Mouse (Mus musculus) CH12F3 (cell line): ENCODE data around the gene Ccdc78.
"Not testable (repeated sequence)": the region's sequence is repeated elsewhere in the genome, so short reads cannot be mapped to it uniquely, and the experiment has no call there.

ENCODE experiments used
- in situ Hi-C: fragments of 300-500 bp; cut with MboI; formaldehyde crosslinking; loops from 2 replicates; pipeline ENCODE4 v1.14.3; 2020; ENCODE audit warnings: low sequenced_read_pairs

Ccdc78 gene

DNA sequence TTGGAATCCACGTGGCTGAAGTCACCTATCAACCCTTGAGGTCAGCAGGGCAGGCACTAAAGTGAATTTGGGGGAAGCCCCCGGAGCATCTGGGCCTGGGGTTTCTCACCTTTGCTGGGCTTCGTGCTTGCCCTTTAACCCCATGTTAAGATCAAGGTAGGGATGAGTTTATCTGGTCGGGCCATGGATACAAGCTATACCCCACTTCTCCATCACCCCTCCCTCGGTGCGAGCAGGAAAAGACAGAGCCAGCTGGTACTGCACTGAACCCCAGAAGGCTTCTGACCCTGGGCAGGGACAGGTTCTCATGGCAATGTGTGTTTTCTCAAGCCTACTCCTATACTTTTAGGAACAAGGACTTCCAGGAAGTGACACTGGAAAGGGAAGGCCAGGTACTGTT lies 5.0 kb upstream of the Ccdc78 start:
- in situ Hi-C loops, result no loop called here

DNA sequence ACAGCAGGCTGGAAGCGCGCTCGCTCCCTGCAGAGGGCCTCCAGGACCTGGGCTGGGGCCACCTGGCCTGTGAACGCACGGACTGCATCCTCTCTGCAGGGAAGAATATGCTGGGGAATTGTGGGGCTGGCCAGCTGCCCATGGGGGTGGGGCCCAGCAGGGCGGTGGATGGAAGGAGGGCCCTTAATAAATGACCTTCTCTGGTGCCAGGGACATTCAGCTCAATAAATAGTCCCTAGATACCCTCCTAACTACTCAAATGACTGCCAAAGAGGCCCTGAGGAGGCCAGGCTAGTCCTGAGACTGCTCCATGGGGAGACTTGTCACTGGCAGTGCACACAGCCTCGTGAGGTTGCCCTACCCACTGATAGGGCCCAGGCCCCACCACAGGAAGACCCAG lies 3.3 kb upstream of the Ccdc78 start:
- in situ Hi-C loops, result no loop called here

DNA sequence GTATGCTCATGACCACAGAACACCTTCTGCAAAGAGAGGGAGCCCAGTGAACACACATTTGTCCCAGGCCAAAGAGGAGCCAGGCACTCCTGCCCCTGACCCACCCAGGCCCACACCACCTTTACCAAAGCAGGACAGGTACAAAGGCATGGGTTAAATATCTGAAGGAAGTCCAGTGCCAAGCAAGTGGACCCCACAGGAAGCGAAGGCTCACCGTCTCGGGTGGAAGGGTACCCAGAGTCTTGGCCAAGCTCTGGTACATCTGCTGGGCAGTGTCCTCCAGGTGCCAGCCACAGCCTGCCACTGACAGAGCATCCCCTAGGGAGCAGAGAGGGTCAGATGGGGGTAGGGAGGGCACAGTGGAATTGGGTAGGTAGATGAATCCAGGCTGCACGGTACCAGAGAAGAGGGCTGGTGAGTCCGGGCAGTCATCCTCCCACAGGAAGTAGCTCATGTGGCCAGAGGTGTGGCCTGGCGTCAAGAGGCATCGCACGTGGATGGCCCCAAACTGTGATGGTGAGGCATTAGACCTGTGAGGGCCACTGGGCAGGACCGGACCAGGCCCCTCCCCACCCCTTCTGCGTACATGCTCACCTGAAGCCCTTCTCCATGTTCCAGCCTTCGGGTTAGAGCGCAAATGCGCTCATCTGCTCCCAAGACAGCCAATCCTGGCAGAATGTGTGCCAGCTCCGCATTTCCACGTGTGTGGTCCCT lies 2.4 kb upstream of the Ccdc78 start:
- in situ Hi-C loops, result no loop called here

DNA sequence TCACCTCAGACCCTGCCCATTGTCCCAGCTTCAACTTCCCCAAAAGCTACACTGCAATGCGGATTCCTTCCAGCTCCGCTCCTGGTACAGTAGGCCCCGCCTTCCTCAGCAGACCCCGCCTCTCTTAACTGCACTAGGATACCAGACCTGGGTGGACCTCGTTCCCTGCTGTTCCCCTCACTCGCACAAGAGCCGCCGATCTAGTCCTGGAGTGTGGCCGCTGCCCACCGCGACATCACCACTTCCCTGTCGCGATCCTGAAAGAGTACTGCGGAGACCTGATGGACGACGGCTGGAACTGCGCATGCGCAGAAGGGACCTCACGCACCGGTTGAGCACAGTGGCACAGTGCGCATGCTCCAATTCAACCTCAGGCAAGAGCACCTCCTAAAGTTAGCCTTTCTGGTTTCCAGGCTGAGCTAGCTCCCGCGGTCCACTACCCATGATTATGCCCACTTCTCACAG lies 1.1 kb upstream of the Ccdc78 start, which contains the start of gene Haghl:
Gene Haghl, minus strand, starts transcription at position 393 of the 465 bp plus-strand sequence.
- in situ Hi-C loops, result no loop called here

DNA sequence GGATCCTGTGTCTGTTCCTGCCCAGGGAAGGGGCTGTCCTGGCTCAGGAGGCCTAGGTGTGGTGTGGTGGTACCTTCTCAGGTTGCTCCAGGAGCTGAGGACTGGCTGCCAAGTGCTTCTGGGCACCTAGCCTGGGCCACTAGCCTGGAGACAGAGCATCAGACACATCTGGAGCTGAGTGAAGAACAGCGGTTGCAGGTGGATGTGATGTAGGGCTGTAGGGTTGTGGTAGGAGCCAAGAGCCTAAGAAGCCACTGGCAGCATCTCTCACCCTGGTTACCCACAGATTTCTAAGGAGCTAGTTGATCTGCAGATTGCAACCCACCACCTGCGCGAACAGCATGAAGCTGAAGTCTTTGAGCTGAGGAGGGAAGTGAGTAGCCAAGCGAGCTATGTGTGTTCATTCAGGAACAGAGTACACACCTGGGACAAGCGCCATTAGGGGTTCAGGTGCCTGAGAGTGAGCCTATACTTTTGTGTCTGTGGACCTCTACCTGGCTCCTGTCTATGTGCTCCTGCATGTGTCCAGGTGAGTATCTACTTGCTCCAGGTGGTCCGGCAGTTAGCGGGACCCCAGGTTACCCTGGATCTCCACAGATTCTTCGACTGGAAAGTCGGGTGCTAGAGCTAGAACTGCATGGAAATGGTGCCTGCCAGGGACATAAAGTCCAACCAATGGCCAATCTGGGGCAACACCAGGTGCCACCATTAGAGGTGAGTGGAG lies 563 bp downstream of the Ccdc78 start:
- in situ Hi-C loops, result no loop called here

DNA sequence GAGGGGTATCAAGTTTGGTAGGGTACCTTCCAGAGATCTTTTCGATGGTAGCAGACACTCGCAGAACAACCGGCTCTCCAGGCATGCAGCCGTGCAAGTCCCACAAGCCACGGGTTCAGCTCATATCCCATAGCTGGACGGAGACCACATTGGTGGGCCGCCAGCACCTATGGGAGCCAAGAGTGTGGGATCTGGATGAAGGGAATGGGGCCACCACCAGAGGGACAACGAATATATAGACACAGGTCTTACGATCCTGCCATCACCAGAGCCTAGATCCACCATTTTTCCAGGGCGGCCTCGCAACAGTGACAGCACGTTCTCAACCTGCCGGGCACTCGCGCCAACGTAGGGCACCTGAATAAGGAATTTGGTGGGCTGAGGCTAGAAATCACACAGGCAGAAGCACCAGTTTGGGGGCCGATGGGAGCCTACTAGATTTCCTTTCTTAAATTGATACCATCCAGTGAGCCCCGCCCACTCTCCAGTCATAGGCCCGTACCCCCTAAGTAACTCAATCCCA lies 5.0 kb downstream of the Ccdc78 start:
- in situ Hi-C loops, result no loop called here

DNA sequence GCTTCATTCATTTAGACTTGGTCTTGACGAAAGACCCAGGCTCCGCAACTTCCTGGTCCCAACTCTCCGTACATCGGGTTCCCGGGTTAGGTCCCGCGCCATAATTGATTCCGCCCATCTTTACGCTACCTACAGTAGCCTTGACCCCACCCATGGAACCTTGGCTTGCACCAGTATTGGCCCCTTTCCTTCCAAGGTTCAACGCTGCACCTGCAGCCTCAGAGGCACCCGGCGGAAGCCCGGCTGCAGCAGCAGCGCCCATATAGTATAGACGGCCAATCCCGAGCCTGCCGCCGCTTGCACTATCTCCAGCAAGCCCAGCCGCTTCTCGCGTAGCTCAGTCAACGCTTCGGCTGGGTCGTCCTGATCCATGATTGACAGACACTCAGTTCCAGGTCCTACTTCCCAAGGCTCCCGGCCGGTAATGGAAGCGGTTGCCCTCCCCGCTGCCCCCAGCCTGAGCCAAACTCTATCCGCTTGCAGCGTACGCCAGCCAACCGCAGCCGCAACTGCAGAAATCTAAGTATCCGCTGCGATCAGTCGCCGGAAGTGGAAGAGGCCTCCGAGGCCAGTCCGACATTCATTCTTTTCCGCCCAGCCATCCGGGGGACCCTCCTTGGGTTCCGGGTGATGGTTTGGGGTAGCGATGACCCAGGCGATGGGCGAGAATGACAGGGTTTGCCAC lies 5.6 kb downstream of the Ccdc78 start:
- in situ Hi-C loops, result no loop called here

DNA sequence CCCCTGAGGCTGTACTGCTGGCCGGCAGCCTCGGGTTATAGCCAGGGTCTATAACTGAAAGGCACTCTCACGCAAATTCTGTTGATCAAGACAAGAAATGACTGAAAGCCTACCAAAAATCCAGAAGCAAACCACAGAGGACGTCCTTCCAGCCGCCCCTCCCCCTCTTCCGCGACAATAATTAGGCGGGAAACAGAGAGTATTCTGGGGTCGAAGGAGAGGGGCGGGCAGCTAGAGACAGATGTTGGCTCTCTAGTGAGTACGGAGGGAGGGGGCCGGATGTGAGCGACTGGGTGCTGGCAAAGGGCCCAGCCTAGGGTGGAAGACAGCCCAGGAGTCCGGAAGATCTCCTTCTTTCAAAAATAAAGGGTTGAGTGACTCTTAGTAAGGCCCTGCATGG lies 6.2 kb downstream of the Ccdc78 start, which contains the start of gene Fam173a:
Gene Fam173a, minus strand, starts transcription at position 287 of the 400 bp plus-strand sequence.
- in situ Hi-C loops, result no loop called here

DNA sequence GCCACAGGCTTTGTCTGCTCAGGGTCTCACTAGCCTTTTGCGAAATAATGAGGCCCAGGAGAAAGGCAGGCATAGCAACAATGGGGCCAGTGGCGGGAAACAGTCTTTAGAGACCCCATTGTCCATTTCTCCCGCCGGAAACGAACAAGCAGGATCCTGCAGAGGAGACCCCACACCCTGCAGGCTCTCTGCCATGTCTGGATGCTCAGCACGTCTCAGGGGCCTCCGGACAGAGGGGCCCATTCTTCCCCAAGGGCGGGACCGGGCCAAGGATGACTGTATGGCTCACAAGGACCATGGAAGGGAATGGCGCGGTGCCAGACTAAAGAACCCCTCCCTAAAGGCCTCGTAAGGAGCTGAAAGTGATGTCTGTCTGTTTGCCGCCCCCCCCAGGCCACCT lies 7.8 kb downstream of the Ccdc78 start:
- in situ Hi-C loops, result no loop called here

DNA sequence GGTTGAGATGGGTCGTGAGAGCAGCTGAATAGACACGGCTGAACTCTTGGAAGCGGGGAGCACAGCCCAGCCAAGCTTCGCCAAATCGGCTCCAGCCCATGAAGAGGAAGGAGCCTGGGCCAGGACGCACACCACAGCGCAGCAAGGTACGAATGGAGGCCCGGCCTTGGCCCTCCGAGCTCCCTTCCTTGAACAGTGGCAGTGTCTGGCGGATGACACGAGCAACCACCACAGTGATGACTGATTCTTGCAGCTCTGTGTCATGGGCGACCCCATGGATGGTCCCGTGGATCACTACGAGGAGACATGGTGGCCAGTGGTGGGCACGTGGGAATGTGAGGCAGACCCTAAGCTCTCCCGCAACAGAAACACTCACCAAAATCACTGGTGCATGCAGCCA lies 8.6 kb downstream of the Ccdc78 start:
- in situ Hi-C loops, result no loop called here

DNA sequence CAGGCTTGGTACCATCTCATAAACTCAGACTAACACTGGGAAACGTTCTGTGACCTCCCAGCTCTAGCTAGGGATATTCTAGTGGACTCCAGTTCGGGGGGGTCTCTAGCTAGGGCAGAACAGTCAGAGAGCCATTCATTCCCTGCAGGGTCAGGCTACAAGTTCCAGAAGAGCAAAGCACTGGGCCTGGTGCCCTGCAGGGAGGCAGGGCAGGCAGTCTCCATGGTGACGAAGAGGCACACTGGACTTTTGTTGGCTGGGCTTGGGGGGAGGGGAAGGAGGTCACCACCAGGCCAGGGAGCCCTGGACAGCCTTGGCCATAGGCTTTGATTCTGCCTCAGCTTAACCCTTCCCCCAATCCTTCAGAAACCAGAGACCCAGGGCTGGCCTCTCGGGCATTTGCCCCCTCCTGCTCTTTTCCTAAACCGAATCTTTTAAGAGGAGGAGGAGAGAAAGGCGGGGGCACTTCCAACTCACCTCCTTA lies 9.3 kb downstream of the Ccdc78 start, which contains the start of gene AC134908.4:
Gene AC134908.4, minus strand, starts transcription at position 51 of the 484 bp plus-strand sequence.
- in situ Hi-C loops, result no loop called here

DNA sequence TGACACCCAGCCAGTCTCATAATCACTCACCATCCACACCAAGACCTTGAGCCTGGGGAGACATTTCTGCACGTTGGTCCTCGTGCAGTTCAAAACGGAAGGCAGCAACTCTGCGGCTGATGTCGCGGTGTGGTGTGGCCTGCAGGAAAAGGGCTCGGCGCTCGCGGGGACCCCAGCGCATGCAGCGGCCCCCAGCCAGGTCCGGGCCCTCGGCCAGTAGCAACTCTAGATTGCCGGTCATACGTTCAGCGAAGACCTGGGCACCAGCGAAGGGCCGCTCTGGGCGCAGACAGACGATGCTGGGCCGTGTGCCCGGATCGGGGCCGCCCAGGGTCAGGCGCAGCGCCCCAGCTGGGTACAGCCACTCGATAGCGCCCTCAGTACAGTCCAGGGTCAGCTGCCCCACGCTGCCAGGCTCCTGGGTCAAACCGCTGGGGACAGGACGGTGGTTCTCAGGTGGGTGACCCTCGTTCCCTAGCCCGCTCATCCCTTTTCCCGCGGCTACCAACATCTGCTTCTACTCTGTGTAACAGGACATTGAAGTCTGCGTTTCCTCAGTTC lies 9.9 kb downstream of the Ccdc78 start:
- in situ Hi-C loops, result no loop called here

DNA sequence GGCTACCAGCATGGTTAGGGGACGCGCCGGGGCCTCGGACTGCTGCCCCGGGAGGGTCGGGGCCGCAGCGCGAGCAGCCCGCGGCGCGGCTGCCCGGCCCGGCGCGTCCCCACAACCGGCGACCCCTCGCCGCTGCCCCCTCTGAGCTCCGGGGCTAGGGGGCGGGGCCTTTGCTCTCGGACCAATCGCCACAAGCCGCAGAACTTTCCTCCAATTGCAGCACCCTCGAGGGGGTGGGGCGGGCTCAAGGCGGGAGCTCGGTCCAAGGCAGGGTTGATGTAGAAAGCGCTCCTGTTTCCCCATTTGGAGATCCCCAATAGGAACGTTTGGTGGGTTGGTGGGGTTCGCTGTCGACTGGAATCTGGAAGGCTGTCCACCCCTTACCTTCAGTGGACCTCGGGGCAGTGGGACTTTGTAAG lies 10.6 kb downstream of the Ccdc78 start, which contains the start of gene Metrn:
Gene Metrn, minus strand, starts transcription at position 186 of the 419 bp plus-strand sequence.
- in situ Hi-C loops, result no loop called here

DNA sequence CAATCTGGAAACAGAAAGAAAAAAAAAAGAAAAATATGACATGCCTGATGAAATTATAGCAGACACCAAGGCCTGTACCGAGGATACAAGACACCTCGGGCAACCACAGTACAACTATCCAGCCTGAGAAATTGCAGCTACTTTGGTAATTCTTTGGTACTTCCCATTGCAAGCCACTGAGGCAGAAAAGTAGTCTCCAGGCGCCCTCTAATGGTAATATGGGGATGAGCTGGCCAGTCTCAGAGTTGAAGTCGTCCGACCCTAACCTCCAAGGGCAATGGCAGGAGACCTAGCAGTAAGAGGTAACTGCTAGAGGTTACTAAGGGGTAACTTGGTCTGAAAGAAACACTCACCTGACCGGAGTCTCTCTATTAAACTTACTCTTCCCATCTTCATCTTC lies 14.6 kb downstream of the Ccdc78 start:
- in situ Hi-C loops, result no loop called here

DNA sequence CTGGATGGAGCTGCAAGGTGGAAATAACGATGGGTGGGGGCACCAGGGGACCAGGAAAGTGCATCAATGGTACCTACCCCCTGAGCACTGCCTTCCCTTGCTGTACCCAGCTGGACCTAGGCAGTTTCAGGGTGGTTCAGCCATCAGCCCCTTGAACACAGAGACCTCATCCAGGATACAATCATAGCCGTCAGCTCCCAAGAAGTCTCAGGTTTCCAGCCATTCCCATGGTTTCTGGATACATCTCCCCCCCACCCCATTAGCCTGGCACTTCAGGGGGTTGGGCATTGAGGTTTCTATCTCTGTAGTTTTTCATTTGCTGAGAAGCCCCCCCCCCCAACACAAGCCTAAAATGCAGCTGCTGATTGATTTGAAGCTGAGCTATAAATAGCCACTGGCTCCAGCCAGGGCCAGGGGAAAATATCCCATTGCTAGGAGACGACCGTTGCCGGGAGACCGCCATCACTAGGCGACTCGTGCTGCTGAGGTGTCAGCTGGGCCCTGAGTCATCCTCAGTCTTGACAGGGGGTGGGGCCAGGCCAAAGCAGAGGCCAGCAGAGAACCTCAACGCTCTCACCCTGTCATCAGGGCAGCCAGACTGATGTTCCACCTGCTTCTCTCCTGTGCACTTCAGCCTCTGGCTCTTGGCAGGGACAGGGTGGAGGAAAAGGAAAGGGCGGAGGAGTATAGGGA lies 16.6 kb downstream of the Ccdc78 start:
- in situ Hi-C loops, result no loop called here

DNA sequence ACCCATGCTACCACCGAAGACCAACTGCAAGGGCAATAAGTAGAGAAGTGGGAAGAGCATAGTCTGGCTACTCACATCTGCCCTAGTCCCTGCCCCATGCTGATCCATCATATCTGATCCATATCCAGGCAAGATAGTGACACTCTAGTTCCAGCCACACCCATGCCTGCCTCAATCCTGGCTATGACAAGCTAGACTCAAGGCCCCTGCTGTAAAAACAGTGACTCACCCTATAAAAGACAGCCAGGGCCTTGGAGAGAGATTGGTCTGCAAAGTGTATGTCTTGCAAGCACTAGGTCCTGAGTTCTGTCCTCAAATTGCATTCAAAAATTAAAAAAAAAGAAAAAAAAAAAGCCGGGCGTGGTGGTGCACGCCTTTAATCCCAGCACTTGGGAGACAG lies 20.1 kb downstream of the Ccdc78 start:
- in situ Hi-C loops, result no loop called here

DNA sequence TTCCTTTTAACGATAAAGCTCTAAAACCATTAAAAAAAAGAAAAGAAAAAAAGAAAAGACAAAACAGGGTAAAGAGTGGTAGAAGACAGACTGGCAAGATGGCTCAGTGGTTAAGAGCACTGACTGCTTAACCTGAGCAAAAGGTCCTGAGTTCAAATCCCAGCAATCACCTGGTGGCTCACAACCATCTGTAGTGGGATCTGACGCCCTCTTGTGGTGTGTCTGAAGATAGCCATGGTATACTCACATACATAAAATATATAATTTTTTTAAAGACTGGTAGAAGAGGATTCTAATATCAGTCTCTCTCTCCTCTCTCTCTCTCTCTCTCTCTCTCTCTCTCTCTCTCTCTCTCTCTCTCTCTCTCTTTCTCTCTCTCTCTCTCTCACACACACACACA lies 21.1 kb downstream of the Ccdc78 start:
- in situ Hi-C loops, result not testable (repeated sequence)

DNA sequence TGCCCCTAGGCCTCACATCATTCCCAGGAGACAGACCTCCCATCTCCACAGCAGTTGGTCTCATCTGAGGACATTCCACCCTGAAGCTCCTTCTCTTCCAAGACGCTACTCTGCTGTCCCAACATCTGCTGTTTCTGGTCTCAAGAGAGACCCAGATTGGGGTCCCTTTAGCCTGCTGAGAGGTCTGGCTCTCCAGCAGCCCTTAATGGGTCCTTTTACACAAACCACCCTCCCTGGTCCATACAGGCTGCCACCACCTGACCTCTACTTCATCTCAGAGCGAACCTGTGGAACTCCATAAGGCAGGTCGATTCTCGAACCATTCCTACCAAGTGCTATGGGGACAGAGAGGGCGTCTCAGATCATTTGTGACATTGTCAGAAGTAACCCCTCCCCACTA lies 21.6 kb downstream of the Ccdc78 start:
- in situ Hi-C loops, result no loop called here

DNA sequence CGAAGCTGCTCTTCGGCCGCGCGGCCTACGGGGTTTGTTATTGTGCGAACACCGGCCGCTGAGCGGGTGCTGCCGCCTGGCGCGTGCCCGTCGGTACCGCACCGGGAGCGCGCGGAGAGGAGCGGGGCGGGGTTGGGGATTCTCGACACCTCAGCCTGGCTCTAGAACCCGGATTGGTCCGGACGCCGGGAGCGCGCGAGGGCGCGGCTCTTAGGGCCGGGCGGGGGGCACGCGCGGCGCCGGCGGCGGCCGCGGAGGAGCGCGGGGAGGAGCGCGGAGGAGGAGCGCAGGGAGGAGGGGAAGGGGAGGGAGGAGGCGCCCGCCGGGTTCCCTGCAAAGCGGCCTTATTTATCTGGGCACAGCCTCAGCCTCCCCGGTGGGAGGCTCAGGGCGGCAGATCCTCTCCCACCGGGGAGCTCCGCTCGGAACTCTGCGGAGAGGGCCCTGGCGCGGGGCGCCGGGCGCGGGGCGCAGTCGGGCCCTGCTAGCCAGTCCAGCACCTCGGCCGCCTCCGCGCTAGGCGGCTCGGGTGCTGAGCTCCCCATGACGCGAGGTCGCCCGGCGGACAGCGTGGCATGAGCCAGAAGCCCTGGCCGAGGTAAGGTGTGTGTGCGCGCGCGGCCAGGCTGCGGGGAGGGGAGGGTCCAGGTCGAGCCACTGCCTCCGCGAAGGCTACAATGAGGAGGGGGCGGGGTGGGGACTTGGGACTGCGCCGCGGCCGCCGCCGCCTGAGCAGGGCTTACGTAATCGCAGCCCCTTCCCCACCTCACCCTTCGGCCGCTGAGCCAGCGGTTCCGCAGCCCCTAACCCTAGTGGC lies 22.6 kb downstream of the Ccdc78 start, which contains the start of gene Fbxl16:
Gene Fbxl16, plus strand, starts transcription at position 297 of the 817 bp plus-strand sequence.
- in situ Hi-C loops, result no loop called here
